Mouse (Mus musculus) CH12.LX (cell line): ENCODE results near the gene Dcaf8. TPM values are rescaled to one million over a fixed set of nuclear protein-coding genes. Genes with fewer than 3 reads are reported as not detected.

Experiments
- DNase-seq: peaks from one replicate; pipeline ENCODE4 v3.0.0-alpha.2; 2013; ENCODE audit errors: extremely low read depth
- H3K27ac ChIP-seq: 2 replicates; pipeline ENCODE4 v1.5.1; 2012; ENCODE audit warnings: low read depth, mild to moderate bottlenecking, control low read depth, moderate library complexity; ENCODE audit not compliant: insufficient read depth
- H3K27me3 ChIP-seq: replicated peaks from 2 replicates; pipeline ENCODE3; 2012; ENCODE audit warnings: inconsistent platforms
- H3K36me3 ChIP-seq, 2 experiments: replicated peaks in 1 of 2; 2 replicates each; pipeline versions ENCODE3 to v1.6.1; 2012; ENCODE audit warnings: inconsistent platforms in 1 of 2, low read length in 1 of 2, mild to moderate bottlenecking in 1 of 2, mixed read lengths in 1 of 2, moderate library complexity in 1 of 2; ENCODE audit not compliant: control insufficient read depth in 1 of 2, insufficient read depth in 1 of 2
- H3K4me1 ChIP-seq, 2 experiments: 2 replicates each; pipeline ENCODE4 v1.6.1; 2012; ENCODE audit warnings: inconsistent platforms in 1 of 2, moderate library complexity in 1 of 2; ENCODE audit not compliant: insufficient read depth in 2 of 2, control insufficient read depth in 1 of 2
- H3K4me2 ChIP-seq: 2 replicates; pipeline ENCODE4 v1.6.1; 2012; ENCODE audit warnings: low read depth, mild to moderate bottlenecking, control low read depth; ENCODE audit not compliant: poor library complexity, insufficient read depth, severe bottlenecking
- H3K4me3 ChIP-seq, 3 experiments: fragments of 150-350 bp in 1 of 3; sonication (generic) in 1 of 3; replicated peaks in 1 of 3; 2 replicates each; pipeline versions ENCODE3 to v1.5.1; 2011 to 2012; ENCODE audit warnings: low read depth in 2 of 3, low read length in 2 of 3, mild to moderate bottlenecking in 2 of 3, moderate library complexity in 2 of 3, control low read depth in 1 of 3, improper control_type of control experiment in 1 of 3, inconsistent platforms in 1 of 3, mixed read lengths in 1 of 3; ENCODE audit not compliant: poor library complexity in 1 of 3
- H3K79me2 ChIP-seq: replicated peaks from 2 replicates; pipeline ENCODE4 v1.6.1; 2012; ENCODE audit warnings: mild to moderate bottlenecking, moderate library complexity; ENCODE audit not compliant: control insufficient read depth, poor library complexity, insufficient read depth, severe bottlenecking; ENCODE audit errors: extremely low read depth
- H3K9ac ChIP-seq: 2 replicates; pipeline ENCODE4 v1.6.1; 2012; ENCODE audit warnings: low read depth, mild to moderate bottlenecking, control low read depth, moderate library complexity; ENCODE audit not compliant: insufficient read depth
- H3K9me3 ChIP-seq: replicated peaks from 2 replicates; pipeline ENCODE3; 2012; ENCODE audit warnings: low read length, inconsistent platforms, mixed read lengths
- BHLHE40 ChIP-seq: IDR thresholded peaks from 2 replicates; pipeline ENCODE4 v1.6.1; 2011; ENCODE audit warnings: mild to moderate bottlenecking, low read depth, low read length, improper control_type of control experiment
- CTCF ChIP-seq, 2 experiments: IDR thresholded peaks in 1 of 2; conservative IDR thresholded peaks in 1 of 2; 2 replicates each; pipeline ENCODE4 v1.5.1; 2011 to 2012; ENCODE audit warnings: low read depth in 2 of 2, low read length in 2 of 2, improper control_type of control experiment in 1 of 2, inconsistent platforms in 1 of 2, mild to moderate bottlenecking in 1 of 2, moderate library complexity in 1 of 2
- ELF1 ChIP-seq: IDR thresholded peaks from 2 replicates; pipeline ENCODE4 v1.6.1; 2014; ENCODE audit warnings: low read depth, mild to moderate bottlenecking, inconsistent platforms, low read length, improper control_type of control experiment
- ETS1 ChIP-seq: conservative IDR thresholded peaks from 2 replicates; pipeline ENCODE4 v1.6.1; 2012; ENCODE audit warnings: low read depth, mild to moderate bottlenecking, inconsistent platforms, low read length, improper control_type of control experiment, moderate library complexity
- IRF4 ChIP-seq: IDR thresholded peaks from 2 replicates; pipeline ENCODE4 v1.6.1; 2014; ENCODE audit warnings: low read depth, mild to moderate bottlenecking, inconsistent platforms, low read length, improper control_type of control experiment
- JUN ChIP-seq: IDR thresholded peaks from 2 replicates; pipeline ENCODE4 v1.6.1; 2011; ENCODE audit warnings: low read depth, mild to moderate bottlenecking, low read length, improper control_type of control experiment, moderate library complexity; ENCODE audit not compliant: insufficient read depth
- JUND ChIP-seq: conservative IDR thresholded peaks from 2 replicates; pipeline ENCODE4 v1.6.1; 2011; ENCODE audit warnings: low read depth, low read length, improper control_type of control experiment
- MAFK ChIP-seq: IDR thresholded peaks from 2 replicates; pipeline ENCODE4 v1.6.1; 2011; ENCODE audit warnings: low read length, improper control_type of control experiment; ENCODE audit not compliant: insufficient replicate concordance
- MEF2A ChIP-seq: IDR thresholded peaks from 2 replicates; pipeline ENCODE4 v1.6.1; 2014; ENCODE audit warnings: low read depth, mild to moderate bottlenecking, inconsistent platforms, low read length, improper control_type of control experiment, borderline replicate concordance
- MXI1 ChIP-seq: IDR thresholded peaks from 2 replicates; pipeline ENCODE4 v1.6.1; 2011; ENCODE audit warnings: mild to moderate bottlenecking, low read depth, low read length, improper control_type of control experiment
- NELFE ChIP-seq: IDR thresholded peaks from 2 replicates; pipeline ENCODE4 v1.6.1; 2011; ENCODE audit warnings: low read depth, low read length, improper control_type of control experiment
- PAX5 ChIP-seq: IDR thresholded peaks from 2 replicates; pipeline ENCODE4 v1.6.1; 2012; ENCODE audit warnings: low read length, inconsistent platforms, mixed read lengths
- RAD21 ChIP-seq: IDR thresholded peaks from 2 replicates; pipeline ENCODE4 v1.6.1; 2011; ENCODE audit warnings: low read depth, mild to moderate bottlenecking, low read length, improper control_type of control experiment, moderate library complexity
- SMC3 ChIP-seq: IDR thresholded peaks from 2 replicates; pipeline ENCODE4 v1.6.1; 2011; ENCODE audit warnings: low read depth, low read length, improper control_type of control experiment
- UBTF ChIP-seq: IDR thresholded peaks from 2 replicates; pipeline ENCODE4 v1.6.1; 2012; ENCODE audit warnings: low read depth, mild to moderate bottlenecking, inconsistent platforms, low read length, improper control_type of control experiment, moderate library complexity
- USF2 ChIP-seq: conservative IDR thresholded peaks from 2 replicates; pipeline ENCODE4 v1.6.1; 2011; ENCODE audit warnings: low read depth, low read length, improper control_type of control experiment
- ZC3H11A ChIP-seq: IDR thresholded peaks from 2 replicates; pipeline ENCODE4 v1.6.1; 2012; ENCODE audit warnings: low read depth, mild to moderate bottlenecking, inconsistent platforms, low read length, improper control_type of control experiment
- ZKSCAN1 ChIP-seq: IDR thresholded peaks from 2 replicates; pipeline ENCODE4 v1.6.1; 2012; ENCODE audit warnings: low read depth, inconsistent platforms, low read length, improper control_type of control experiment, borderline replicate concordance
- ZMIZ1 ChIP-seq: IDR thresholded peaks from 2 replicates; pipeline ENCODE4 v1.6.1; 2012; ENCODE audit warnings: low read depth, mild to moderate bottlenecking, inconsistent platforms, low read length, improper control_type of control experiment
- ZNF384 ChIP-seq: IDR thresholded peaks from 2 replicates; pipeline ENCODE4 v1.6.1; 2012; ENCODE audit warnings: low read depth, low read length, improper control_type of control experiment, inconsistent platforms
- dilution Hi-C: fragments of 300-500 bp; cut with MboI; formaldehyde crosslinking; loops from 2 replicates; pipeline ENCODE4 v1.14.3; 2020; ENCODE audit warnings: low sequenced_read_pairs; ENCODE audit not compliant: extremely low pct_unique_long_range_greater_than_20kb, extremely low pct_ligation_motif_present
- in situ Hi-C: fragments of 300-500 bp; cut with MboI; formaldehyde crosslinking; loops from 3 replicates; pipeline ENCODE4 v1.14.3; 2019; ENCODE audit warnings: low sequenced_read_pairs, low pct_ligation_motif_present, low pct_unique_long_range_greater_than_20kb, mixed read lengths
- polyA plus RNA-seq: library from polyadenylated mRNA; unstranded; fragments of >175 nt; gene quantifications from 2 replicates; pipeline ENCODE4 v1.2.1, GENCODE M21; 2012; ENCODE audit warnings: low read depth; ENCODE audit not compliant: insufficient read length
- total RNA-seq, 2 experiments: library from RNA; depleted of rRNA; stranded (reverse); fragments of 300-350 nt in 1 of 2; fragments of >200 nt in 1 of 2; gene quantifications; 2 replicates each; pipeline ENCODE4 v1.2.3; 2012 to 2014

Gene Dcaf8
- total and polyA plus RNA-seq, 3 experiments = 46.2 to 77.2 (median 58.5) TPM

- Histone ChIP-seq H3K27ac (no peak overlapping the region), H3K27me3 (no peaks in the 10 kb centered on the region), H3K4me1 (peaks cover 0 to 6% of the 10 kb centered on the region in 2 experiments; a peak in 2 of 4 replicates), H3K9ac (no peak overlapping the region), H3K9me3 (no peaks in the 10 kb centered on the region), H3K4me3 (no peak overlapping the region), H3K36me3 (no peaks in the 10 kb centered on the region), H3K4me2 (no peak overlapping the region), H3K79me2 (no peaks in the 10 kb centered on the region)
- DNase-seq = no peak
- TF ChIP-seq RAD21 = no peak
- no peak for TF ChIP-seq MXI1
- no peak for TF ChIP-seq USF2
- no peak for TF ChIP-seq ETS1
- no peak for TF ChIP-seq MEF2A
- TF ChIP-seq MAFK = no peak
- no peak for TF ChIP-seq ZMIZ1
- no peak for TF ChIP-seq NELFE
- TF ChIP-seq ZC3H11A = no peak
- no peak for TF ChIP-seq IRF4
- TF ChIP-seq ELF1 = no peak
- no peak for TF ChIP-seq JUND
- TF ChIP-seq BHLHE40 = no peak
- no peak for TF ChIP-seq PAX5
- no peak for TF ChIP-seq CTCF (conservative IDR thresholded peaks at IDR 0.05 in 1 of 2, IDR thresholded peaks at IDR 0.05 in 1 of 2; ENCODE audit: low read depth in 2 of 2, low read length in 2 of 2)
- TF ChIP-seq ZKSCAN1 = no peak
- in situ Hi-C loops = no loop called here
- dilution Hi-C loops = no loop called here
Measured at GRCm38 (mm10) chr1:172141529-172141928, 6.4 kb upstream of the Dcaf8 start.

GRCm38 (mm10) chr1:172143570-172143969 is 4.3 kb upstream of the Dcaf8 start:
- H3K36me3 ChIP-seq = no peaks in the 10 kb centered on the region
- peaks cover 5% of the 10 kb centered on the region; the same call in 1 of the 2 replicates for H3K79me2 ChIP-seq
- dilution Hi-C loops = no loop called here
- no peak overlapping the region for H3K4me3 ChIP-seq
- no peak overlapping the region for H3K27ac ChIP-seq
- no peak overlapping the region for H3K4me2 ChIP-seq
- no peaks in the 10 kb centered on the region for H3K9me3 ChIP-seq
- TF ChIP-seq JUN (no peak), SMC3 (peak; percentile 84), UBTF (no peak), ZNF384 (peak; percentile 18; the same call in 1 of the 2 replicates), CTCF (conservative IDR thresholded peaks at IDR 0.05 in 1 of 2, IDR thresholded peaks at IDR 0.05 in 1 of 2; ENCODE audit: low read depth in 2 of 2, low read length in 2 of 2) (peak; percentile 41 to 85; a peak in 3 of 4 replicates), ZC3H11A (peak; percentile 34; the same call in 1 of the 2 replicates), RAD21 (peak; percentile 73), MEF2A (0 out of 2 replicates have a peak, but pooled peaks have one; percentile 26)
- peak; percentile 76 for DNase-seq
- no peak overlapping the region for H3K9ac ChIP-seq
- in situ Hi-C loops = no loop called here
- H3K27me3 ChIP-seq = no peaks in the 10 kb centered on the region
- peaks cover 2 to 13% of the 10 kb centered on the region in 2 experiments; a peak in 3 of 4 replicates for H3K4me1 ChIP-seq
